Mouse (Mus musculus): ENCODE measurements at regions not wholly inside any gene's neighbourhood (a gene's known extent, or its start where the extent isn't known, plus 50 kb on each side); places are given as distances from the start of the nearest gene placed in this dataset.

DNA sequence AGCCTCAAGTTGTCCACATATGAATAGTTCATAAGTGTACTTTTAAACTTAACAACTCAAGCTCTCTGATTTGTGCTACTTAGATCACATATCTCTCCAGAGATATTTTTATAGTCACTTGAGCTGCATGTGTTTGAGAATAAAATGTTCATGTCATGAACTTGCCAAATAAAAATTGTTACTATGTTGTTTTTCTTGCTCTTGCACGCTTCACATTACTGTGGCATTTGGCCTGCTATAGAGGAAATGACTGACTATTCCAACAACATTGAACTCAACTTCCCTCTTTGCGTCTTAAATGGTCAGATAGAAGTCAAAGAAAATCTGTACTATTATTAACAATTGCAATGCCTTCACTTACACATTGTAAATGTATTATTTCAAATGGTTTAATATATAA is 582.1 kb upstream of the Stxbp6 start:
- TF ChIP-seq POLR2A (IDR thresholded peaks at IDR 0.05; ENCODE audit: control insufficient read depth in 1 of 2, insufficient read depth in 1 of 2, low read depth in 1 of 2, low read length in 2 of 2, poor library complexity in 1 of 2), result no peak
- TF ChIP-seq CTCF (IDR thresholded peaks at IDR 0.05 in 2 of 3, conservative IDR thresholded peaks at IDR 0.05 in 1 of 3; ENCODE audit: control insufficient read depth in 1 of 3, insufficient read depth in 1 of 3, low read depth in 2 of 3, low read length in 3 of 3, poor library complexity in 1 of 3, severe bottlenecking in 1 of 3), result no peak
- no peak for TF ChIP-seq HCFC1 (IDR thresholded peaks at IDR 0.05; ENCODE audit: low read depth, low read length)
- TF ChIP-seq CHD1 (IDR thresholded peaks at IDR 0.05; ENCODE audit: low read depth, low read length), result no peak
- no peak for TF ChIP-seq UBTF (IDR thresholded peaks at IDR 0.05; ENCODE audit: borderline replicate concordance, insufficient read depth, low read depth, low read length)
